Mouse (Mus musculus) brain, embryonic 14.5 days (tissue): ENCODE measurements around the gene Zfp618.

Experiments
- CTCF ChIP-seq: fragments of 200-500 bp; IDR thresholded peaks from 2 replicates; pipeline ENCODE4 v1.5.1; 2012; ENCODE audit warnings: inconsistent platforms, mild to moderate bottlenecking, moderate library complexity, borderline replicate concordance; ENCODE audit not compliant: insufficient read depth, insufficient read length; ENCODE audit errors: extremely low read depth
- POLR2A ChIP-seq: fragments of 200-500 bp; IDR thresholded peaks from 2 replicates; pipeline ENCODE4 v1.6.1; 2012; ENCODE audit warnings: mild to moderate bottlenecking, inconsistent platforms, borderline replicate concordance; ENCODE audit not compliant: poor library complexity, insufficient read depth, insufficient read length, severe bottlenecking; ENCODE audit errors: extremely low read depth

- TF ChIP-seq CTCF (no peak), POLR2A (no peak)
These were observed 185.8 kb downstream of the Zfp618 start for GRCm38 (mm10) chr4:63151127-63151526.
